Mouse (Mus musculus) embryonic facial prominence, embryonic 14.5 days (tissue): ENCODE results near the gene Csf3r. TPM values are rescaled to one million over a fixed set of nuclear protein-coding genes. Genes with fewer than 3 reads are reported as not detected.
"Not testable (repeated sequence)": the region's sequence is repeated elsewhere in the genome, so short reads cannot be mapped to it uniquely, and the experiment has no call there.

Experiments
- ATAC-seq: fragments of 200-750 bp; cut with Nextera tagmentation; 2 replicates; pipeline ENCODE4 v1.8.0; 2017; ENCODE audit warnings: low read depth, moderate number of reproducible peaks, moderate TSS enrichment
- DNase-seq: peaks from one replicate; pipeline ENCODE4 v3.0.0-alpha.2; 2015; ENCODE audit warnings: low spot score
- H3K27ac ChIP-seq: fragments of 300-500 bp; sonication (generic); replicated peaks from 2 replicates; pipeline ENCODE4 v1.5.1; 2014; ENCODE audit warnings: low read depth, mild to moderate bottlenecking, low read length, moderate library complexity
- H3K27me3 ChIP-seq: fragments of 300-500 bp; sonication (generic); replicated peaks from 2 replicates; pipeline ENCODE4 v1.6.1; 2014; ENCODE audit warnings: low read length; ENCODE audit not compliant: control insufficient read depth, insufficient read depth
- H3K36me3 ChIP-seq: fragments of 300-500 bp; sonication (generic); 2 replicates; pipeline ENCODE4 v1.6.1; 2014; ENCODE audit warnings: low read length, mixed read lengths; ENCODE audit not compliant: control insufficient read depth, insufficient read depth
- H3K4me1 ChIP-seq: fragments of 300-500 bp; sonication (generic); 2 replicates; pipeline ENCODE4 v1.6.1; 2014; ENCODE audit warnings: antibody characterized with exemption, low read length; ENCODE audit not compliant: control insufficient read depth, insufficient read depth
- H3K4me2 ChIP-seq: fragments of 300-500 bp; sonication (generic); 2 replicates; pipeline ENCODE4 v1.6.1; 2014; ENCODE audit warnings: low read depth, mild to moderate bottlenecking, low read length, moderate library complexity, mixed read lengths
- H3K4me3 ChIP-seq: fragments of 300-500 bp; sonication (generic); 2 replicates; pipeline ENCODE4 v1.5.1; 2014; ENCODE audit warnings: low read depth, mild to moderate bottlenecking, low read length
- H3K9ac ChIP-seq: fragments of 300-500 bp; sonication (generic); 2 replicates; pipeline ENCODE4 v1.6.1; 2014; ENCODE audit warnings: low read depth, mild to moderate bottlenecking, low read length, moderate library complexity, mixed read lengths
- H3K9me3 ChIP-seq: fragments of 300-500 bp; sonication (generic); 2 replicates; pipeline ENCODE4 v1.6.1; 2016; ENCODE audit warnings: low read length; ENCODE audit not compliant: control insufficient read depth
- WGBS: fragments of 180-500 bp; shearing (Covaris S2); extraction: QIAGEN DNeasy Blood & Tissue Kit; methylation state at CpG from one replicate; pipeline ENCODE4 v1.1.7; 2014; 5-methylcytosine and 5-hydroxymethylcytosine counted together
- polyA plus RNA-seq: library from polyadenylated mRNA; unstranded; fragments of >200 nt; fragmentation: Nextera tagmentation; extraction: Ambion mirVana; gene quantifications from 2 replicates; pipeline ENCODE4 v1.2.1, GENCODE M21; 2014

The Csf3r gene
- polyA plus RNA-seq, result 0.51 and 0.85 TPM in 2 replicates

GRCm38 (mm10) chr4:126024303-126024900, at the start of gene Csf3r:
TSS of gene Csf3r (plus strand) at chr4:126024550.
- Histone ChIP-seq H3K4me1 (no peaks in the 10 kb centered on the region), H3K9me3 (no peaks in the 10 kb centered on the region), H3K27ac (no peak within 1 kb of the TSS), H3K27me3 (no peaks in the 10 kb centered on the region), H3K36me3 (no peaks in the 10 kb centered on the region), H3K4me2 (no peak within 1 kb of the TSS), H3K4me3 (no peak within 1 kb of the TSS), H3K9ac (no peak within 1 kb of the TSS)
- WGBS, result 40% methylated on average over 14 of the region's 16 CpGs
- DNase-seq (no peak), ATAC-seq (no peak)

GRCm38 (mm10) chr4:125977768-125978167, 46.6 kb upstream of the Csf3r start:
- no peak overlapping the region for H3K9ac ChIP-seq
- no peaks in the 10 kb centered on the region for H3K36me3 ChIP-seq
- DNase-seq, result no peak
- ATAC-seq, result no peak
- no peaks in the 10 kb centered on the region for H3K4me1 ChIP-seq
- 67% methylated on average over 7 of the region's 9 CpGs for WGBS
- H3K9me3 ChIP-seq, result no peaks in the 10 kb centered on the region
- no peak overlapping the region for H3K27ac ChIP-seq
- no peaks in the 10 kb centered on the region for H3K27me3 ChIP-seq
- H3K4me2 ChIP-seq, result no peak overlapping the region
- H3K4me3 ChIP-seq, result no peak overlapping the region

- Histone ChIP-seq H3K27me3 (no peaks in the 10 kb centered on the region), H3K4me1 (no peaks in the 10 kb centered on the region), H3K4me2 (no peak overlapping the region), H3K27ac (no peak overlapping the region), H3K36me3 (no peaks in the 10 kb centered on the region), H3K9ac (no peak overlapping the region), H3K4me3 (no peak overlapping the region), H3K9me3 (no peaks in the 10 kb centered on the region)
- 83% methylated on average over 8 of the region's 8 CpGs for WGBS
- ATAC-seq (no peak), DNase-seq (no peak)
Observed at GRCm38 (mm10) chr4:125983279-125983678, 41.1 kb upstream of the Csf3r start.

GRCm38 (mm10) chr4:125985703-125986102, 38.6 kb upstream of the Csf3r start:
- H3K4me1 ChIP-seq, DNase-seq, H3K4me3 ChIP-seq, H3K4me2 ChIP-seq, H3K9me3 ChIP-seq, H3K36me3 ChIP-seq, ATAC-seq, H3K9ac ChIP-seq, H3K27me3 ChIP-seq, H3K27ac ChIP-seq: not testable (repeated sequence)
- 25% methylated on average over 2 of the region's 2 CpGs for WGBS

GRCm38 (mm10) chr4:125987071-125987470, 37.3 kb upstream of the Csf3r start:
- WGBS, result 48% methylated on average over 3 of the region's 3 CpGs
- no peaks in the 10 kb centered on the region for H3K27me3 ChIP-seq
- H3K36me3 ChIP-seq, result no peaks in the 10 kb centered on the region

GRCm38 (mm10) chr4:125989061-125989460, 35.3 kb upstream of the Csf3r start:
- Histone ChIP-seq H3K4me1 (no peaks in the 10 kb centered on the region), H3K36me3 (no peaks in the 10 kb centered on the region), H3K9ac (no peak overlapping the region), H3K4me3 (no peak overlapping the region), H3K4me2 (no peak overlapping the region), H3K9me3 (no peaks in the 10 kb centered on the region), H3K27ac (no peak overlapping the region), H3K27me3 (no peaks in the 10 kb centered on the region)
- 65% methylated on average over 11 of the region's 11 CpGs for WGBS
- DNase-seq (no peak), ATAC-seq (no peak)

More at GRCm38 (mm10) chr4:125987071-125987470, 37.3 kb upstream of the Csf3r start:
- DNase-seq (no peak), ATAC-seq (no peak)
- Histone ChIP-seq H3K4me2 (no peak overlapping the region), H3K27ac (no peak overlapping the region), H3K9me3 (no peaks in the 10 kb centered on the region), H3K9ac (no peak overlapping the region), H3K4me3 (no peak overlapping the region), H3K4me1 (no peaks in the 10 kb centered on the region)

- DNase-seq (peak; percentile 71), ATAC-seq (0 out of 2 replicates have a peak, but pooled peaks have one; percentile 41)
- Histone ChIP-seq H3K9me3 (no peaks in the 10 kb centered on the region), H3K27ac (no peak overlapping the region), H3K36me3 (no peaks in the 10 kb centered on the region), H3K4me2 (no peak overlapping the region), H3K4me1 (no peaks in the 10 kb centered on the region), H3K9ac (no peak overlapping the region), H3K4me3 (no peak overlapping the region), H3K27me3 (no peaks in the 10 kb centered on the region)
- 20% methylated on average over 7 of the region's 7 CpGs for WGBS
Observed at GRCm38 (mm10) chr4:125990143-125990542, 34.2 kb upstream of the Csf3r start.

- DNase-seq (no peak), ATAC-seq (no peak)
- Histone ChIP-seq H3K4me2 (no peak overlapping the region), H3K4me3 (no peak overlapping the region), H3K36me3 (no peaks in the 10 kb centered on the region), H3K9me3 (peaks cover 2% of the 10 kb centered on the region; the same call in 1 of the 2 replicates), H3K4me1 (no peaks in the 10 kb centered on the region), H3K9ac (no peak overlapping the region), H3K27ac (no peak overlapping the region), H3K27me3 (no peaks in the 10 kb centered on the region)
- WGBS, result 84% methylated on average over 3 of the region's 3 CpGs
Observed at GRCm38 (mm10) chr4:125992206-125992605, 32.1 kb upstream of the Csf3r start.

- DNase-seq (no peak), ATAC-seq (no peak)
- H3K4me2 ChIP-seq, result no peak overlapping the region
- no peak overlapping the region for H3K4me3 ChIP-seq
- H3K4me1 ChIP-seq, result no peaks in the 10 kb centered on the region
- no peak overlapping the region for H3K9ac ChIP-seq
- H3K27me3 ChIP-seq, result no peaks in the 10 kb centered on the region
- 41% methylated on average over 2 of the region's 2 CpGs for WGBS
- no peak overlapping the region for H3K27ac ChIP-seq
- peaks cover 3% of the 10 kb centered on the region; the same call in 1 of the 2 replicates for H3K9me3 ChIP-seq
- no peaks in the 10 kb centered on the region for H3K36me3 ChIP-seq
Observed at GRCm38 (mm10) chr4:125992906-125993305, 31.4 kb upstream of the Csf3r start.
